Mouse (Mus musculus): Measurements from ENCODE around the gene Minos1. TPM values are rescaled to one million over a fixed set of nuclear protein-coding genes. Genes with fewer than 3 reads are reported as not detected.

Gene Minos1
- polyA plus RNA-seq, 1 experiment from 2014 or later: 440 TPM

GRCm38 (mm10) chr4:139166244-139166643, 35.3 kb upstream of the Minos1 start:
- no peaks in the 10 kb centered on the region for H3K36me3 ChIP-seq
- no peak overlapping the region for H3K9ac ChIP-seq (replicated peaks)
- no peak overlapping the region for H3K4me2 ChIP-seq
- 89% methylated on average over 8 of the region's 8 CpGs for WGBS
- no peak overlapping the region for H3K4me3 ChIP-seq (replicated peaks)
- H3K27me3 ChIP-seq (replicated peaks): no peaks in the 10 kb centered on the region
- H3K4me1 ChIP-seq: no peaks in the 10 kb centered on the region
- ATAC-seq (ENCODE audit: low FRiP score): no peak
- no peaks in the 10 kb centered on the region for H3K9me3 ChIP-seq (replicated peaks)
- H3K27ac ChIP-seq (replicated peaks): no peak overlapping the region

GRCm38 (mm10) chr4:139165259-139165658, 34.3 kb upstream of the Minos1 start:
- H3K36me3 ChIP-seq: no peaks in the 10 kb centered on the region
- H3K4me2 ChIP-seq: no peak overlapping the region
- H3K4me1 ChIP-seq: no peaks in the 10 kb centered on the region
- no peak overlapping the region for H3K4me3 ChIP-seq (replicated peaks)
- H3K9ac ChIP-seq (replicated peaks): no peak overlapping the region
- H3K9me3 ChIP-seq (replicated peaks): no peaks in the 10 kb centered on the region
- H3K27me3 ChIP-seq (replicated peaks): no peaks in the 10 kb centered on the region
- no peak overlapping the region for H3K27ac ChIP-seq (replicated peaks)
- no peak for ATAC-seq (ENCODE audit: low FRiP score)
- WGBS: 80% methylated on average over 8 of the region's 8 CpGs

- H3K4me3 ChIP-seq (replicated peaks): no peak overlapping the region
- no peaks in the 10 kb centered on the region for H3K4me1 ChIP-seq
- no peaks in the 10 kb centered on the region for H3K9me3 ChIP-seq (replicated peaks)
- H3K9ac ChIP-seq (replicated peaks): no peak overlapping the region
- H3K27me3 ChIP-seq (replicated peaks): no peaks in the 10 kb centered on the region
- WGBS: 90% methylated on average over 6 of the region's 6 CpGs
- no peak for ATAC-seq (ENCODE audit: low FRiP score)
- no peaks in the 10 kb centered on the region for H3K36me3 ChIP-seq
- H3K27ac ChIP-seq (replicated peaks): no peak overlapping the region
- no peak overlapping the region for H3K4me2 ChIP-seq
Measured at GRCm38 (mm10) chr4:139164082-139164481, 33.2 kb upstream of the Minos1 start.

GRCm38 (mm10) chr4:139161076-139161475, 30.2 kb upstream of the Minos1 start:
- Histone ChIP-seq H3K4me2 (no peak overlapping the region), H3K27ac (replicated peaks) (no peak overlapping the region), H3K27me3 (replicated peaks) (no peaks in the 10 kb centered on the region), H3K36me3 (no peaks in the 10 kb centered on the region), H3K9me3 (replicated peaks) (no peaks in the 10 kb centered on the region), H3K4me1 (no peaks in the 10 kb centered on the region), H3K9ac (replicated peaks) (no peak overlapping the region), H3K4me3 (replicated peaks) (no peak overlapping the region)
- WGBS: 83% methylated on average over 2 of the region's 2 CpGs
- ATAC-seq (ENCODE audit: low FRiP score): no peak

- Histone ChIP-seq H3K9me3 (replicated peaks) (no peaks in the 10 kb centered on the region), H3K9ac (replicated peaks) (no peak overlapping the region), H3K27me3 (replicated peaks) (no peaks in the 10 kb centered on the region), H3K4me1 (no peaks in the 10 kb centered on the region), H3K36me3 (no peaks in the 10 kb centered on the region), H3K4me3 (replicated peaks) (no peak overlapping the region), H3K4me2 (no peak overlapping the region), H3K27ac (replicated peaks) (no peak overlapping the region)
- no peak for ATAC-seq (ENCODE audit: low FRiP score)
- WGBS: 87% methylated on average over 14 of the region's 14 CpGs
Measured at GRCm38 (mm10) chr4:139158350-139158749, 27.4 kb upstream of the Minos1 start.

GRCm38 (mm10) chr4:139156538-139156937, 25.6 kb upstream of the Minos1 start:
- no peak overlapping the region for H3K27ac ChIP-seq (replicated peaks)
- ATAC-seq (ENCODE audit: low FRiP score): no peak
- WGBS: 89% methylated on average over 6 of the region's 6 CpGs

GRCm38 (mm10) chr4:139154576-139155307, 23.8 kb upstream of the Minos1 start:
- H3K4me1 ChIP-seq: no peaks in the 10 kb centered on the region
- no peak overlapping the region for H3K27ac ChIP-seq (replicated peaks)
- H3K36me3 ChIP-seq: no peaks in the 10 kb centered on the region
- H3K4me2 ChIP-seq: no peak overlapping the region
- ATAC-seq (ENCODE audit: low FRiP score): no peak
- H3K9me3 ChIP-seq (replicated peaks): no peaks in the 10 kb centered on the region
- no peak overlapping the region for H3K9ac ChIP-seq (replicated peaks)
- WGBS: 85% methylated on average over 20 of the region's 20 CpGs
- no peak overlapping the region for H3K4me3 ChIP-seq (replicated peaks)
- H3K27me3 ChIP-seq (replicated peaks): no peaks in the 10 kb centered on the region

More at GRCm38 (mm10) chr4:139156538-139156937, 25.6 kb upstream of the Minos1 start:
- no peaks in the 10 kb centered on the region for H3K9me3 ChIP-seq (replicated peaks)
- no peak overlapping the region for H3K4me2 ChIP-seq
- H3K4me1 ChIP-seq: no peaks in the 10 kb centered on the region
- H3K9ac ChIP-seq (replicated peaks): no peak overlapping the region
- H3K27me3 ChIP-seq (replicated peaks): no peaks in the 10 kb centered on the region
- no peaks in the 10 kb centered on the region for H3K36me3 ChIP-seq
- H3K4me3 ChIP-seq (replicated peaks): no peak overlapping the region

GRCm38 (mm10) chr4:139151370-139151769, 20.5 kb upstream of the Minos1 start:
- 70% methylated on average over 6 of the region's 6 CpGs for WGBS
- Histone ChIP-seq H3K9ac (replicated peaks) (no peak overlapping the region), H3K9me3 (replicated peaks) (peaks cover 14% of the 10 kb centered on the region), H3K4me1 (no peaks in the 10 kb centered on the region), H3K36me3 (no peaks in the 10 kb centered on the region), H3K27me3 (replicated peaks) (no peaks in the 10 kb centered on the region), H3K27ac (replicated peaks) (no peak overlapping the region), H3K4me2 (no peak overlapping the region), H3K4me3 (replicated peaks) (no peak overlapping the region)
- no peak for ATAC-seq (ENCODE audit: low FRiP score)

GRCm38 (mm10) chr4:139146760-139147159, 15.8 kb upstream of the Minos1 start:
- Histone ChIP-seq H3K36me3 (no peaks in the 10 kb centered on the region), H3K4me1 (no peaks in the 10 kb centered on the region), H3K9ac (replicated peaks) (no peak overlapping the region), H3K27me3 (replicated peaks) (no peaks in the 10 kb centered on the region), H3K27ac (replicated peaks) (no peak overlapping the region), H3K9me3 (replicated peaks) (peaks cover 14% of the 10 kb centered on the region), H3K4me3 (replicated peaks) (no peak overlapping the region), H3K4me2 (no peak overlapping the region)
- ATAC-seq (ENCODE audit: low FRiP score): no peak
- WGBS: 87% methylated on average over 5 of the region's 5 CpGs

GRCm38 (mm10) chr4:139145156-139145555, 14.2 kb upstream of the Minos1 start:
- Histone ChIP-seq H3K4me3 (replicated peaks) (no peak overlapping the region), H3K27me3 (replicated peaks) (no peaks in the 10 kb centered on the region), H3K4me2 (no peak overlapping the region), H3K27ac (replicated peaks) (no peak overlapping the region), H3K36me3 (no peaks in the 10 kb centered on the region), H3K4me1 (no peaks in the 10 kb centered on the region), H3K9me3 (replicated peaks) (peaks cover 14% of the 10 kb centered on the region), H3K9ac (replicated peaks) (no peak overlapping the region)
- 93% methylated on average over 11 of the region's 11 CpGs for WGBS
- ATAC-seq (ENCODE audit: low FRiP score): no peak

GRCm38 (mm10) chr4:139144577-139144976, 13.7 kb upstream of the Minos1 start:
- Histone ChIP-seq H3K27ac (replicated peaks) (no peak overlapping the region), H3K4me3 (replicated peaks) (no peak overlapping the region), H3K9me3 (replicated peaks) (peaks cover 14% of the 10 kb centered on the region), H3K27me3 (replicated peaks) (no peaks in the 10 kb centered on the region), H3K4me2 (no peak overlapping the region), H3K9ac (replicated peaks) (no peak overlapping the region), H3K36me3 (no peaks in the 10 kb centered on the region), H3K4me1 (no peaks in the 10 kb centered on the region)
- ATAC-seq (ENCODE audit: low FRiP score): no peak
- WGBS: 53% methylated on average over 4 of the region's 4 CpGs

- WGBS: 65% methylated on average over 9 of the region's 9 CpGs
- Histone ChIP-seq H3K27ac (replicated peaks) (no peak overlapping the region), H3K27me3 (replicated peaks) (no peaks in the 10 kb centered on the region), H3K9ac (replicated peaks) (no peak overlapping the region), H3K4me1 (no peaks in the 10 kb centered on the region), H3K4me3 (replicated peaks) (no peak overlapping the region), H3K36me3 (no peaks in the 10 kb centered on the region), H3K9me3 (replicated peaks) (peaks cover 4% of the 10 kb centered on the region; the same call in 1 of the 2 replicates), H3K4me2 (0 out of 2 replicates have a peak overlapping the region, but pooled peaks have one; percentile 11)
- ATAC-seq (ENCODE audit: low FRiP score): no peak
Measured at GRCm38 (mm10) chr4:139142985-139143384, 12.1 kb upstream of the Minos1 start.

Data from neural tube, embryonic 15.5 days (tissue).